Mouse (Mus musculus) hindbrain, embryonic 16.5 days (tissue): ENCODE results near the gene Dhrs7b. TPM values are rescaled to one million over a fixed set of nuclear protein-coding genes. Genes with fewer than 3 reads are reported as not detected.
"Not testable (repeated sequence)": the region's sequence is repeated elsewhere in the genome, so short reads cannot be mapped to it uniquely, and the experiment has no call there.

Source experiments
- ATAC-seq: fragments of 200-750 bp; cut with Nextera tagmentation; 2 replicates; pipeline ENCODE4 v1.8.0; 2017; ENCODE audit warnings: moderate TSS enrichment, moderate library complexity
- H3K27ac ChIP-seq: fragments of 300-500 bp; sonication (generic); 2 replicates; pipeline ENCODE4 v1.5.1; 2014; ENCODE audit warnings: low read depth, mild to moderate bottlenecking, control low read depth, low read length, moderate library complexity
- H3K27me3 ChIP-seq: fragments of 300-500 bp; sonication (generic); replicated peaks from 2 replicates; pipeline ENCODE4 v1.6.1; 2014; ENCODE audit warnings: low read length; ENCODE audit not compliant: control insufficient read depth, insufficient read depth
- H3K36me3 ChIP-seq: fragments of 300-500 bp; sonication (generic); 2 replicates; pipeline ENCODE4 v1.6.1; 2014; ENCODE audit warnings: mild to moderate bottlenecking, low read length, moderate library complexity, mixed read lengths; ENCODE audit not compliant: control insufficient read depth, insufficient read depth
- H3K4me1 ChIP-seq: fragments of 300-500 bp; sonication (generic); 2 replicates; pipeline ENCODE4 v1.6.1; 2014; ENCODE audit warnings: low read depth, low read length; ENCODE audit not compliant: control insufficient read depth, insufficient read depth
- H3K4me2 ChIP-seq: fragments of 300-500 bp; sonication (generic); 2 replicates; pipeline ENCODE4 v1.6.1; 2014; ENCODE audit warnings: mild to moderate bottlenecking, low read length, control low read depth, moderate library complexity
- H3K4me3 ChIP-seq: fragments of 300-500 bp; sonication (generic); 2 replicates; pipeline ENCODE4 v1.5.1; 2014; ENCODE audit warnings: mild to moderate bottlenecking, low read length, control low read depth, moderate library complexity
- H3K9ac ChIP-seq: fragments of 300-500 bp; sonication (generic); 2 replicates; pipeline ENCODE4 v1.6.1; 2014; ENCODE audit warnings: low read depth, mild to moderate bottlenecking, control low read depth, low read length, moderate library complexity
- H3K9me3 ChIP-seq: fragments of 300-500 bp; sonication (generic); 2 replicates; pipeline ENCODE4 v1.6.1; 2014; ENCODE audit warnings: mild to moderate bottlenecking, low read length, moderate library complexity; ENCODE audit not compliant: control insufficient read depth
- WGBS: fragments of 180-500 bp; shearing (Covaris S2); extraction: QIAGEN DNeasy Blood & Tissue Kit; methylation state at CpG from one replicate; pipeline ENCODE4 v1.1.7; 2014; 5-methylcytosine and 5-hydroxymethylcytosine counted together
- polyA plus RNA-seq: library from polyadenylated mRNA; unstranded; fragments of >200 nt; fragmentation: Nextera tagmentation; extraction: Ambion mirVana; gene quantifications from 2 replicates; pipeline ENCODE4 v1.2.1, GENCODE M21; 2015

The Dhrs7b gene
- polyA plus RNA-seq, 1 experiment from 2014 or later, result 39.3 TPM

DNA sequence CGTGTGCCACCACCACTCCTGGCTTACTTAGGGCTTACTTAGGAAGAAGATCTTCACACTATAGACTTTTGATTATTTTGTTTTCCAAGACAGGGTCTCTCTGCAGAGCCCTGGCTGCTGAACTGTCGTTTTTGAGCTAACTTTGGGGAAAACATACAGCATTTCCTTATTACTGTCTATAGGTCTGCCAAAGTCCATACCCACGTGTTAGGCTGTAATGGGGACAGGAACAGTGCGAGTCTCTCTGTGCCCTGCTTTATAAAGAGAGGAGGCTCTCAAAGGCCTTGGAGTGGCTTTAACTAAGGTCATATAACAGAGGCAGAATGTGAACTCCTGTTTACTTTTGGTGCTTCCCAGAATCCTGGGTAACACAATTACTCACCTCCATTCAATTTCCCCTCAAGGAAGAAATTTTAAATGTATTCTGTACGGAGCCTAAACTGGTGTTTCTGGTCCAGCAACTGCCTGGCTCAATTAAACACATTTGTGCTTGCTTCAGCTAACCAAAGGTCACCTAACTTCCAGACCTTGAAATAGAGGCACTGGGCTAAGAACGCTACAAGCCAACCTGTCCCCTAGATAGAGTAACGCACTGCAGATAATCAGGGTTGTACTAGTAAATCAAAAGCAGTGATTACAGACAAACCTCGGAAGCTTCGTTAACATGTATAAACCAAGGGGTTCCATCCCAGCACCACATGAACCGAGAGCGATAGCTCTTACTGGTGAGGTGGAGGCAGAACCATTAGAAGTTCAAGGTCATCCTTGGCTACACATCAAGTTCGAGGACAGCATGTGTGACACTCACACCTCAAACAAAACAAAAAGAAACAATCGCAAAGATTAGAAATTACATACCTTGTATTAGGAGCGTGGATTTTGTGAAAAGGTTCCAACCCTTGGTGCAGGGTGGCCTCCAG is 20.1 kb upstream of the Dhrs7b start:
- H3K9me3 ChIP-seq, result no peaks in the 10 kb centered on the region
- no peaks in the 10 kb centered on the region for H3K27me3 ChIP-seq
- H3K9ac ChIP-seq, result peak overlapping the region; percentile 36; the same call in 1 of the 2 replicates
- H3K4me2 ChIP-seq, result peak overlapping the region; percentile 92
- H3K4me3 ChIP-seq, result peak overlapping the region; percentile 54
- H3K4me1 ChIP-seq, result peaks cover 5% of the 10 kb centered on the region
- H3K36me3 ChIP-seq, result no peaks in the 10 kb centered on the region
- WGBS, result 18% methylated on average over 14 of the region's 14 CpGs
- H3K27ac ChIP-seq, result no peak overlapping the region
- no peak for ATAC-seq

DNA sequence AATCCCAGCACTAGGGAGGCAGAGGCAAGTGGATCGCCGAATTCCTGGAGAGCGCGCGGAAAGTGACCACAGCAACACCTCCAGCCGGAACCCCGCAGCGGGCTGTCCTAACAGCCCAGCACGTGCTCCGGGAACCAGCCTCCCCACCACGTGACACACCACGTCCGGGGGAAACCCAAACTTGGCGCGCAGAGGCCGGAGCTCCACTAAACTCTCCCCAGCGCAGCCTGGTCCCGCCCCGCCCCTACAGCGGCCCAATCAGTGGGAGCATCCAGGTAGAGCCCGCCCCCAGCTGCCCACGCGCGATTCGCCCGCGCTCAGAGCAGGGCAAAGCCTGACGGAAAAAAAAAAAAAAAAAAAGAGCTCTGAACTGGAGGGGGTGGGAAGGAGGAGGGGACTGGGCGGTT is 19.4 kb upstream of the Dhrs7b start:
- Histone ChIP-seq H3K4me2 (peak overlapping the region; percentile 92), H3K4me1 (peaks cover 5% of the 10 kb centered on the region), H3K36me3 (no peaks in the 10 kb centered on the region), H3K27ac (no peak overlapping the region), H3K9me3 (no peaks in the 10 kb centered on the region), H3K4me3 (peak overlapping the region; percentile 54), H3K9ac (peak overlapping the region; percentile 36; the same call in 1 of the 2 replicates), H3K27me3 (no peaks in the 10 kb centered on the region)
- 0% methylated on average over 29 of the region's 29 CpGs for WGBS
- peak; percentile 99 for ATAC-seq

DNA sequence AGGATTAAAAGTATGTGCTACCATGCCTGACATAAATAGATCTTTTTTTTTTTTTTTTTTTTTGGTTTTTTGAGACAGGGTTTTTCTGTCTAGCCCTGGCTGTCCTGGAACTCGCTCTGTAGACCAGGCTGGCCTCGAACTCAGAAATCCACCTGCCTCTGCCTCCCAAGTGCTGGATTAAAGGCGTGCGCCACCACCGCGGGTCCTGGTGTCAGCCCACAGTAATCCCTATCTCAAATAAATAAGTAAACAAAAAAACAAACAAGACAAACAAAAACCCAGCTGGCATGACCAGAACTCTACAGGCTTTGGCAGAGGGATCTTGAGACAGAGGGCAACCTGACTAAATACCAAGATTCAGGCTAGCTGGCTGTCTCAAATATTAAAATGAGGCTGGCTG is 18.8 kb upstream of the Dhrs7b start, which contains the start of gene Shmt1:
Gene Shmt1 (minus strand): TSS at position 101 of the 400 bp plus-strand sequence.
- ATAC-seq, H3K36me3 ChIP-seq, H3K27ac ChIP-seq, H3K9me3 ChIP-seq, H3K4me1 ChIP-seq, H3K27me3 ChIP-seq: not testable (repeated sequence)
- H3K4me2 ChIP-seq, result peak within 1 kb of the TSS; percentile 92
- H3K9ac ChIP-seq, result peak within 1 kb of the TSS; percentile 36; the same call in 1 of the 2 replicates
- WGBS, result 35% methylated on average over 6 of the region's 6 CpGs
- peak within 1 kb of the TSS; percentile 54 for H3K4me3 ChIP-seq

DNA sequence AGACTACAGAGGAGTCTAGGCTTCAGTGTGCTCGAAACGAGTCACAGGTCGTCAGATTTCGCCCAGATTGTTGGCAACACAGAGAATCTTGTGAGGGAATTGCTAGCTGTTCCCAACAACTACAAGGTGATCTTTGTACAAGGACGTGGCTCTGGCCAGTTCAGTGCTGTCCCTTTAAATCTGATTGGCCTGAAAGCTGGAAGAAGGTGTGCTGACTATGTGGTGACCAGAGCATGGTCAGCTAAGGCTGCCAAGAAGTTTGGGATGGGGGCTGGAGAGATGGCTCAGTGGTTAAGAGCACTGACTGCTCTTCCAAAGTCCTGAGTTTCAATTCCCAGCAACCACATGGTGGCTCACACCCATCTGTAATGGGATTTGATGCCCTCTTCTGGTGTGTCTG is 14.0 kb upstream of the Dhrs7b start:
- 71% methylated on average over 5 of the region's 5 CpGs for WGBS

DNA sequence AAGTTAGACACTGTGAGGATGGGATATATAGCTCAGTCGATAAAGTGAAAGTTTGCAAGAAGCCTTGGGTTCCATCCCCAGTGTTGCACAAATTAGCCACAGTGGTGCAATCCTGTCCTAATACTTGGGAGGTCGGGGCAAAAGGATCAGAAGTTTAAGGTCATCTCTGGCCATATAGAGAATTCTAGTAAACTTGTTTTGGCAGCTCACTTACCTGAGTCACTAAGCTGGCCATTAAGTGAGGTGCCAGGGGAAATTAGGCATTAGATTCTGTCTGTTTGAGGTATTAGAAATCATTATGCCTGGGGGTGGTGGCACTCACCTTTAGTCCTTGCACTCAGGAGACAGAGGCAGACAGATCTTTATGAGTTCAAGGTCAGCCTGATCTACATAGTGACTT is 6.7 kb upstream of the Dhrs7b start:
- Histone ChIP-seq H3K27ac (no peak overlapping the region), H3K9ac (no peak overlapping the region), H3K4me1 (no peaks in the 10 kb centered on the region), H3K27me3 (no peaks in the 10 kb centered on the region), H3K9me3 (no peaks in the 10 kb centered on the region), H3K4me2 (no peak overlapping the region), H3K36me3 (no peaks in the 10 kb centered on the region), H3K4me3 (no peak overlapping the region)
- ATAC-seq, result no peak
- 81% methylated on average over 2 of the region's 2 CpGs for WGBS

More for the DNA sequence above, 14.0 kb upstream of the Dhrs7b start:
- H3K4me1 ChIP-seq, result no peaks in the 10 kb centered on the region
- H3K9me3 ChIP-seq, result no peaks in the 10 kb centered on the region
- no peak for ATAC-seq
- no peaks in the 10 kb centered on the region for H3K36me3 ChIP-seq
- no peaks in the 10 kb centered on the region for H3K27me3 ChIP-seq
- no peak overlapping the region for H3K27ac ChIP-seq
- H3K9ac ChIP-seq, result no peak overlapping the region
- no peak overlapping the region for H3K4me2 ChIP-seq
- H3K4me3 ChIP-seq, result no peak overlapping the region

DNA sequence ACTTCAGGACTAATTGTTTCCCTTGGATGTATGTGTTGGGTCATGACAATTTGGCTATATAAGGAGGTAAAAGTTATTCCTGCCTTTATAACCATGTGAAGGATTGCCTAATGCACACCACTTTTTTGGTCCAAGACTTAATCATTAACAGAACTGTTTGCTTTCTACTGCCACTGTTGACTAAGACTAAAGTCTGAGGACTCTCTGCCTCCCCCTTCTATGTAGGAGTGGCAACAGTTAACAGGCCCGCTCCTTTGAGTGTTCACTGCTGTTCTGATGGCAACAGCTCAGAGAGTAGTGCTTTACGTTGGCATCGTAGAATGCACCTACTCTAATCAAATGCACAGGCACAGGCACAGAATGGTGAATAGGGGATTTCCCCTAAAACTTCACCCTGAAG is 5.2 kb upstream of the Dhrs7b start:
- H3K27ac ChIP-seq, result no peak overlapping the region
- no peak for ATAC-seq
- no peaks in the 10 kb centered on the region for H3K36me3 ChIP-seq
- H3K4me1 ChIP-seq, result no peaks in the 10 kb centered on the region
- no peaks in the 10 kb centered on the region for H3K27me3 ChIP-seq
- H3K4me3 ChIP-seq, result no peak overlapping the region
- no peaks in the 10 kb centered on the region for H3K9me3 ChIP-seq
- no peak overlapping the region for H3K4me2 ChIP-seq
- 79% methylated on average over 3 of the region's 3 CpGs for WGBS
- H3K9ac ChIP-seq, result no peak overlapping the region

DNA sequence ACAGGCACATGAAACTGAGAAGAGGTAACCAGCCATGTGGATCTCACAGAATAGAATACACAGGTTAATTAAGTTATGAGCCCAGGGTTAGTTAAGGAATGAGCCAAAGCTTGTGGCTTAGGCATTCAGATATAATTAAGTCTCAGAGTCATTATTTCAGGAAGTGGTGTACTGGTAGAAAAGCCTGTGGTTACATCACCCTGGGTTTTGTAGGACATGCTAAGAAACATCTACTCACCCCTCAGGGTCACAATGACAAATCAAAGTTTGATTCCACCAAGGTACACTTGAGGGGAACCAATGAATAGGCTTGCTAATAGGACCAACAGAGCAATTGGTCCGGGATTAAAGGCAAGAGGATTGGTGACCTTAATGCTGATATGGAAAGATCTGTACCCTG is 3.7 kb upstream of the Dhrs7b start:
- no peaks in the 10 kb centered on the region for H3K36me3 ChIP-seq
- no peak for ATAC-seq
- no peak overlapping the region for H3K4me3 ChIP-seq
- H3K9ac ChIP-seq, result no peak overlapping the region
- H3K27ac ChIP-seq, result no peak overlapping the region
- no peak overlapping the region for H3K4me2 ChIP-seq
- no peaks in the 10 kb centered on the region for H3K9me3 ChIP-seq
- WGBS, result 72% methylated on average over 1 of the region's 1 CpGs
- H3K4me1 ChIP-seq, result peaks cover 7% of the 10 kb centered on the region
- H3K27me3 ChIP-seq, result no peaks in the 10 kb centered on the region

DNA sequence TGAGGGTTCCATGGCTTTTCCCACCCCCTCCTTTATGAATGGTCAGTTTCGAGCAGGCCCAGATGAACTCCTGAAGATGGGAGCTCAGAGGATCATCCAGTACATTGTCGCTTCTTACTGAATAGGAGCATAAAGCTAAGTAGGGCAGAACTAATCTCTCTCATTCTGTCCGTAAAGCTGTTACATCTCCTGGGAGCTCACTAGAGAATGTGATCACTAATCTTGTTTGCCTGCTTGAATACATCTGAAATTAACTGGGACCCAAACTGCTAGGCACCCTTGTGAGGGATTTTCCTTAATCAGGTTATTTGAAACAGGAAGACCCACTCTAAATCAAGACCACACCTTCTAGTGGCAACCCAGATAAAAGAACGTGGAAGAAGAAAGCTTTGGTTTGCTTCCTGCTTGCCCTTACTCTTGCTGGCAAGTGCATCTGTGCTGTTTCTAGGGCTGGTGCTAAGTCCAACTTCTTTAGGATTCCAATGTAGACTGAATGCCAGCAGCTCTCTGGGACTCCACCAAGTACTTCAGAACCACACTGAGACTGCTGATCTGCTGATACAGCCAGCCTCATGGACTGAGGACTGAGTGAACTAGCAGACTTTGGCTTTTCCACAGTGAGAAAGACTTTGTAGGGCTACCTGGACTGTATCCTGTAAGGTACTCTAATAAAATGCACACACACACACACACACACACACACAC is 3.0 kb upstream of the Dhrs7b start:
- no peak for ATAC-seq
- Histone ChIP-seq H3K4me2 (no peak overlapping the region), H3K4me1 (peaks cover 7% of the 10 kb centered on the region), H3K36me3 (no peaks in the 10 kb centered on the region), H3K9me3 (no peaks in the 10 kb centered on the region), H3K9ac (no peak overlapping the region), H3K27me3 (no peaks in the 10 kb centered on the region), H3K4me3 (no peak overlapping the region), H3K27ac (no peak overlapping the region)
- 29% methylated on average over 4 of the region's 4 CpGs for WGBS

DNA sequence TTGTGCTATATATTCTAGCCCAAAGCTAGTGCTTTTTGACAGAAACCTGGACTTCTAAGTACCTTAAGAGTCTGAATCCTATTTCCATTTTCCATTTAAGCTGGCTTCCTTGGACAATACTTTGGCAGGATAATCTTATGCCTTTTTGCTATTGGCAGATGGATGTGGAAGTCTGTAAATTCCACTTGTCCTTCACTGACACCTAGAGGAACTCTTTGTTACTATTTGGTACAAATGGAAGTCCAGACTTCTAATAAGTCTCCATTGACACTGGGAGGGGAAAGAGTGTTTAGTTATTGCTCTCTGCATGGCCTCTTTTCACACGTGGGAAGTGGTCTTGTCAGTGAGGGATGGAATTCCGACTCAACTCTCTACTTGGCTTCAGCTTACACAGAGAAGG is 1.5 kb upstream of the Dhrs7b start:
- Histone ChIP-seq H3K9ac (no peak overlapping the region), H3K4me1 (peaks cover 7% of the 10 kb centered on the region), H3K27me3 (no peaks in the 10 kb centered on the region), H3K4me2 (no peak overlapping the region), H3K9me3 (no peaks in the 10 kb centered on the region), H3K27ac (no peak overlapping the region), H3K4me3 (no peak overlapping the region), H3K36me3 (no peaks in the 10 kb centered on the region)
- ATAC-seq, result no peak
- WGBS, result 46% methylated on average over 2 of the region's 2 CpGs
